Mouse (Mus musculus): ENCODE data around the gene Astn1. TPM values are rescaled to one million over a fixed set of nuclear protein-coding genes. Genes with fewer than 3 reads are reported as not detected.
A peak's percentile ranks its signal among the peaks of the same experiment; 100 is the strongest.

The Astn1 gene
- polyA plus RNA-seq, 1 experiment from 2014 or later, result 4.5 TPM

DNA sequence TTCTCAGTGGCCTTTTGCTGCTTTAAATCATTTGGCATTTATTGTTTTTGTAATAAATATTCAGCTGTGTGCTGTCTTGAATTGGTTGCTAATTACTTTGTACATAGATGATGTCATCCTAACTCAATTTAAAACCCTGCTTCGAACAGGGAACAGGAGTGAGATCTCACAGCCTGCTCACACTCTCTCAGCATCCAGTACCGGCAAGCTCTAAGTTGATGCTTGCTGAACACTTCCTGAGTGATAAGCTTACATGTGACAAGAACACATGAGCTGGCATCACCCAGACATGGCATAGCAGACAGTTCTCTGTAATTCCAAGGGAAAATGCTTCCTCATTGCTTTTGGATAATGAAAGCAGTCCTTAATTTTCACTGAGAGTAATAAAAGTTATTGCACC lies 38.8 kb downstream of the Astn1 start:
- Histone ChIP-seq H3K27me3 (ENCODE audit: control insufficient read depth, insufficient read depth, low read length) (no peaks in the 10 kb centered on the region), H3K36me3 (ENCODE audit: control insufficient read depth, insufficient read depth, low read length) (no peaks in the 10 kb centered on the region), H3K4me3 (ENCODE audit: low read depth, low read length) (no peak overlapping the region), H3K9ac (ENCODE audit: low read length) (no peak overlapping the region), H3K27ac (replicated peaks; ENCODE audit: low read depth, low read length) (no peak overlapping the region), H3K9me3 (ENCODE audit: control insufficient read depth, low read length) (no peaks in the 10 kb centered on the region), H3K4me2 (ENCODE audit: low read depth, severe bottlenecking) (no peak overlapping the region), H3K4me1 (ENCODE audit: control insufficient read depth, insufficient read depth, low read length) (no peaks in the 10 kb centered on the region)
- ATAC-seq (ENCODE audit: insufficient number of reproducible peaks, low FRiP score, low TSS enrichment, low read depth), result no peak
- 76% methylated on average over 2 of the region's 2 CpGs for WGBS
- DNase-seq (ENCODE audit: low spot score), result no peak

DNA sequence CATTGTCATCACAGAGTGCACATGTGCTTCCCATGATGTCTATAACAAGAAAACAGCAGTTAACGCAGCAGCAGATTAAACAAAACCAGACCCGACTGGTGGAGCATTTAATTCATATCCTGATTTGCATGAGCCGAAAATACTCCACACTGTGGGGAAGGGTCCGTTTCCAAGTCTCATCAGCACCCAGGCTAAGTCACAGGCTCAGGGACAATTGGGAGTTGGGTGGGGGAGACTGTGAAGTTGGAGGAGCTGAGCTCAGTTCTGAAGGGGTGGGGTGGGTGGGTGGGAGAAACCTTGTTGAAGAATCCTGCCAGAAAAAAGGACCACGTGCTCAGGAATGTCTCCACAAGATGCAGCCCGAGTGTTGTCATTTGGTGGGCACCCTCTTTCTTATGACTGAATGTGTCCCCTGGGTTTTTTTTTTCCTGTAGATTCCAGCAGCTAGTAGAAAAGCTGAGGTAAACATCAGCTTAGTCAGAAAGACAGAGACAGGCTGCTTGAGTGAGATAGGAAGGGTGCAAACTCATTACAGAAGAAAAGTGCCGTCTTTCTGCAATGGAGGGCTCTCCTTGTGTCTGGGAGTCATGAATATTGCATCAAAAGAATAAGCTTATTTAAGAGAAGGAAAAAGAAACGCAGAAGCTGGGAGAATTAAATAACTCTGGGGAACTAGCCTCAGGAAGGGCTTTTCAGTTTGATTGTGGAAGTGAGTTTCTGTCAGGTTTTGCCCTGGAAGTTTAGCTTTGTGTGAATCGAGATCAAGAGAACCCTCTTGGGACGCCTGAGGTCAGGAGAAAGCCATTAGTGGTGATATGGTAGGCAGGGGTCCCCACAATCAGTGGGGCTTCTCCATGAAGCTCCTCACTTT lies 44.1 kb downstream of the Astn1 start:
- no peak for ATAC-seq (ENCODE audit: insufficient number of reproducible peaks, low FRiP score, low TSS enrichment, low read depth)
- Histone ChIP-seq H3K9ac (ENCODE audit: low read length) (no peak overlapping the region), H3K36me3 (ENCODE audit: control insufficient read depth, insufficient read depth, low read length) (no peaks in the 10 kb centered on the region), H3K4me3 (ENCODE audit: low read depth, low read length) (no peak overlapping the region), H3K9me3 (ENCODE audit: control insufficient read depth, low read length) (no peaks in the 10 kb centered on the region), H3K27me3 (ENCODE audit: control insufficient read depth, insufficient read depth, low read length) (no peaks in the 10 kb centered on the region), H3K4me1 (ENCODE audit: control insufficient read depth, insufficient read depth, low read length) (no peaks in the 10 kb centered on the region), H3K27ac (replicated peaks; ENCODE audit: low read depth, low read length) (no peak overlapping the region), H3K4me2 (ENCODE audit: low read depth, severe bottlenecking) (no peak overlapping the region)
- 64% methylated on average over 10 of the region's 10 CpGs for WGBS
- no peak for DNase-seq (ENCODE audit: low spot score)

- H3K4me1 ChIP-seq (ENCODE audit: control insufficient read depth, insufficient read depth, low read length), result no peaks in the 10 kb centered on the region
- H3K27me3 ChIP-seq (ENCODE audit: control insufficient read depth, insufficient read depth, low read length), result no peaks in the 10 kb centered on the region
- no peak for ATAC-seq (ENCODE audit: insufficient number of reproducible peaks, low FRiP score, low TSS enrichment, low read depth)
- WGBS, result 85% methylated on average over 2 of the region's 2 CpGs
- no peak for DNase-seq (ENCODE audit: low spot score)
- no peak overlapping the region for H3K4me2 ChIP-seq (ENCODE audit: low read depth, severe bottlenecking)
- H3K9me3 ChIP-seq (ENCODE audit: control insufficient read depth, low read length), result no peaks in the 10 kb centered on the region
- H3K36me3 ChIP-seq (ENCODE audit: control insufficient read depth, insufficient read depth, low read length), result no peaks in the 10 kb centered on the region
- H3K9ac ChIP-seq (ENCODE audit: low read length), result no peak overlapping the region
- no peak overlapping the region for H3K27ac ChIP-seq (replicated peaks; ENCODE audit: low read depth, low read length)
- no peak overlapping the region for H3K4me3 ChIP-seq (ENCODE audit: low read depth, low read length)
Measured at GRCm38 (mm10) chr1:158408124-158408523, 46.1 kb downstream of the Astn1 start.

- Histone ChIP-seq H3K4me3 (ENCODE audit: low read depth, low read length) (no peak overlapping the region), H3K36me3 (ENCODE audit: control insufficient read depth, insufficient read depth, low read length) (no peaks in the 10 kb centered on the region), H3K9ac (ENCODE audit: low read length) (no peak overlapping the region), H3K4me2 (ENCODE audit: low read depth, severe bottlenecking) (no peak overlapping the region), H3K27me3 (ENCODE audit: control insufficient read depth, insufficient read depth, low read length) (no peaks in the 10 kb centered on the region), H3K27ac (replicated peaks; ENCODE audit: low read depth, low read length) (no peak overlapping the region), H3K9me3 (ENCODE audit: control insufficient read depth, low read length) (no peaks in the 10 kb centered on the region), H3K4me1 (ENCODE audit: control insufficient read depth, insufficient read depth, low read length) (no peaks in the 10 kb centered on the region)
- DNase-seq (ENCODE audit: low spot score), result no peak
- WGBS, result 77% methylated on average over 3 of the region's 3 CpGs
- no peak for ATAC-seq (ENCODE audit: insufficient number of reproducible peaks, low FRiP score, low TSS enrichment, low read depth)
Measured at GRCm38 (mm10) chr1:158411146-158411545, 49.1 kb downstream of the Astn1 start.

DNA sequence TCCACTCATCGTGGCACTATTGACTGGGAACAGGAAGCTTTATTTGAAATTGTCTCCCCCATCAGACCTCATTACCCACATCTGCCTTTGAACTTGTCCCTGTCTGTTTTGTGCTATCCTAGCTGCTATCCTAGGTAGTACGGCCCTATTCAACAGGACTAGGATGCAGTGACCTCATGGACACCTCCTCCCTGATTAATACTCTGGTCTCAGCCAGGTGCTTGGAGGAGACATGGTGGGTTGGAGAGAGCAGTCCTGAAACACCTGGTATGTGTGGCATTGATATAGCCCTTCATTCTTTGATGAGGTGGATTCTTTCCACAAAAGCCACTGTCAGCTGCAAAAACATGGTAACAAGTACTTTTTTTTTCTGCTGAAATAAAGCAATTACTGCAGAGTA lies 52.1 kb downstream of the Astn1 start:
- Histone ChIP-seq H3K27ac (replicated peaks; ENCODE audit: low read depth, low read length) (no peak overlapping the region), H3K4me2 (ENCODE audit: low read depth, severe bottlenecking) (no peak overlapping the region), H3K4me3 (ENCODE audit: low read depth, low read length) (no peak overlapping the region), H3K4me1 (ENCODE audit: control insufficient read depth, insufficient read depth, low read length) (no peaks in the 10 kb centered on the region), H3K36me3 (ENCODE audit: control insufficient read depth, insufficient read depth, low read length) (no peaks in the 10 kb centered on the region), H3K9me3 (ENCODE audit: control insufficient read depth, low read length) (no peaks in the 10 kb centered on the region), H3K27me3 (ENCODE audit: control insufficient read depth, insufficient read depth, low read length) (no peaks in the 10 kb centered on the region), H3K9ac (ENCODE audit: low read length) (no peak overlapping the region)
- DNase-seq (ENCODE audit: low spot score), result no peak
- 90% methylated on average over 2 of the region's 2 CpGs for WGBS
- ATAC-seq (ENCODE audit: insufficient number of reproducible peaks, low FRiP score, low TSS enrichment, low read depth), result no peak

GRCm38 (mm10) chr1:158421451-158421850 lies 59.4 kb downstream of the Astn1 start:
- ATAC-seq (ENCODE audit: insufficient number of reproducible peaks, low FRiP score, low TSS enrichment, low read depth), result no peak
- no peaks in the 10 kb centered on the region for H3K9me3 ChIP-seq (ENCODE audit: control insufficient read depth, low read length)
- H3K4me3 ChIP-seq (ENCODE audit: low read depth, low read length), result no peak overlapping the region
- WGBS, result 64% methylated on average over 8 of the region's 8 CpGs
- H3K4me1 ChIP-seq (ENCODE audit: control insufficient read depth, insufficient read depth, low read length), result no peaks in the 10 kb centered on the region
- no peak overlapping the region for H3K9ac ChIP-seq (ENCODE audit: low read length)
- H3K27me3 ChIP-seq (ENCODE audit: control insufficient read depth, insufficient read depth, low read length), result no peaks in the 10 kb centered on the region
- H3K27ac ChIP-seq (replicated peaks; ENCODE audit: low read depth, low read length), result no peak overlapping the region
- H3K36me3 ChIP-seq (ENCODE audit: control insufficient read depth, insufficient read depth, low read length), result no peaks in the 10 kb centered on the region
- H3K4me2 ChIP-seq (ENCODE audit: low read depth, severe bottlenecking), result no peak overlapping the region
- DNase-seq (ENCODE audit: low spot score), result peak; percentile 21

GRCm38 (mm10) chr1:158422739-158423138 lies 60.7 kb downstream of the Astn1 start:
- no peak overlapping the region for H3K9ac ChIP-seq (ENCODE audit: low read length)
- H3K4me3 ChIP-seq (ENCODE audit: low read depth, low read length), result no peak overlapping the region
- H3K4me2 ChIP-seq (ENCODE audit: low read depth, severe bottlenecking), result no peak overlapping the region
- no peak overlapping the region for H3K27ac ChIP-seq (replicated peaks; ENCODE audit: low read depth, low read length)
- WGBS, result 75% methylated on average over 1 of the region's 1 CpGs
- no peaks in the 10 kb centered on the region for H3K36me3 ChIP-seq (ENCODE audit: control insufficient read depth, insufficient read depth, low read length)
- H3K27me3 ChIP-seq (ENCODE audit: control insufficient read depth, insufficient read depth, low read length), result no peaks in the 10 kb centered on the region
- no peaks in the 10 kb centered on the region for H3K9me3 ChIP-seq (ENCODE audit: control insufficient read depth, low read length)
- DNase-seq (ENCODE audit: low spot score), result no peak
- no peaks in the 10 kb centered on the region for H3K4me1 ChIP-seq (ENCODE audit: control insufficient read depth, insufficient read depth, low read length)
- ATAC-seq (ENCODE audit: insufficient number of reproducible peaks, low FRiP score, low TSS enrichment, low read depth), result no peak

- WGBS, result 82% methylated on average over 1 of the region's 1 CpGs
- H3K9me3 ChIP-seq (ENCODE audit: control insufficient read depth, low read length), result no peaks in the 10 kb centered on the region
- peaks cover 18% of the 10 kb centered on the region; the same call in 1 of the 2 replicates for H3K27me3 ChIP-seq (ENCODE audit: control insufficient read depth, insufficient read depth, low read length)
- no peak overlapping the region for H3K9ac ChIP-seq (ENCODE audit: low read length)
- H3K36me3 ChIP-seq (ENCODE audit: control insufficient read depth, insufficient read depth, low read length), result no peaks in the 10 kb centered on the region
- H3K4me2 ChIP-seq (ENCODE audit: low read depth, severe bottlenecking), result no peak overlapping the region
- ATAC-seq (ENCODE audit: insufficient number of reproducible peaks, low FRiP score, low TSS enrichment, low read depth), result no peak
- no peak overlapping the region for H3K4me3 ChIP-seq (ENCODE audit: low read depth, low read length)
- no peak overlapping the region for H3K27ac ChIP-seq (replicated peaks; ENCODE audit: low read depth, low read length)
- no peaks in the 10 kb centered on the region for H3K4me1 ChIP-seq (ENCODE audit: control insufficient read depth, insufficient read depth, low read length)
- DNase-seq (ENCODE audit: low spot score), result no peak
Measured at GRCm38 (mm10) chr1:158446071-158446470, 84.0 kb downstream of the Astn1 start.

All from limb, embryonic 11.5 days (tissue).